Mouse (Mus musculus): ENCODE results near the gene Cnnm1.

The Cnnm1 gene

DNA sequence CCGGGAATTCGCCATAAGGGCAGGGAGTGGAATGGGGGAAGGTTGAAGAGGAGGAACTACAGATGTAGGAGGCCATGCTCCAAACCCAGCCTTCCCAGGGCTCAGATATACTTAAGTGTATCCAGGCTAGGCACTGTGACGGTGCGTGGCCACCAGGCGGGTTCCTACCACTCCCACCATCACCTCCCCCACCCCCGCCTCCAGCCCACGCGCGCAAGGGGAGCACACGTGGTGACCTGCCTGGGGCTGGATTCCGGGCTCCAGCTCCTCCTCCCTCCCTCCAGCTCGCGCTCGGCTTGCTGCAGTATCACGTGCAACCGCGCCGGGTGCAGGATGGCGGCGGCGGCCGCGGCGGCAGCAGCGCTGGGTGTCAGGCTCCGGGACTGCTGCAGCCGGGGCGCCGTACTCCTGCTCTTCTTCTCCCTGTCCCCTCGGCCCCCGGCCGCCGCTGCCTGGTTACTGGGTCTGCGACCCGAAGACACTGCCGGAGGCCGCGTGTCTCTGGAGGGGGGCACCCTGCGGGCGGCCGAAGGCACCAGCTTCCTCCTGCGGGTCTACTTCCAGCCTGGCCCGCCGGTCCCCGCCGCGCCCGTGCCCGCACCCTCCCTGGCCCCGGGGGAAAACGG, at the start of gene Cnnm1:
TSS of gene Cnnm1 (plus strand) at position 325 of the 626 bp plus-strand sequence.
- DNase-seq (ENCODE audit: low spot score) = no peak

DNA sequence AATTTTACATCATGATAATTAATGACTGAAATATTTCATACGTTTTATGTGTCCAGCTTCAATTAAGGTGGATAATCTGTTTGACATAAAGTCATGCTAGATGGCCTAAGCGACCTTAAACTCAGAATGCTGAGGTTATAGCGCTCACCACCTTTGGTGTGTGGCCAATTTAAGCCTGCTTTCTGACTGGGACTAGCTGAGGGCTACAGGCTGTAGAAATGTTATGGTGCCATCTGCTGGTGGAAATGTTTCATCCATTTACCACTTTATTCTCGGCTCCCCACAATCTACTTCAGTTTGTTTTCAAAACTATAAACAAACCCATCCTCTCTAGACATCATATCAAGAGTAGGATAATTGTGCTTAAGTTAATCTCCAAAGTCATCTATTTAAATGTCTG, 43.9 kb upstream of the Cnnm1 start:
- DNase-seq (ENCODE audit: low spot score) = no peak

GRCm38 (mm10) chr19:43407181-43407580, 33.1 kb upstream of the Cnnm1 start:
- no peak for DNase-seq (ENCODE audit: low spot score)

GRCm38 (mm10) chr19:43415565-43415964, 24.7 kb upstream of the Cnnm1 start:
- no peak for DNase-seq (ENCODE audit: low spot score)

- no peak for DNase-seq (ENCODE audit: low spot score)
Observed at GRCm38 (mm10) chr19:43420506-43420905, 19.7 kb upstream of the Cnnm1 start.

- no peak for DNase-seq (ENCODE audit: low spot score)
Observed at GRCm38 (mm10) chr19:43424082-43424481, 16.2 kb upstream of the Cnnm1 start.

DNA sequence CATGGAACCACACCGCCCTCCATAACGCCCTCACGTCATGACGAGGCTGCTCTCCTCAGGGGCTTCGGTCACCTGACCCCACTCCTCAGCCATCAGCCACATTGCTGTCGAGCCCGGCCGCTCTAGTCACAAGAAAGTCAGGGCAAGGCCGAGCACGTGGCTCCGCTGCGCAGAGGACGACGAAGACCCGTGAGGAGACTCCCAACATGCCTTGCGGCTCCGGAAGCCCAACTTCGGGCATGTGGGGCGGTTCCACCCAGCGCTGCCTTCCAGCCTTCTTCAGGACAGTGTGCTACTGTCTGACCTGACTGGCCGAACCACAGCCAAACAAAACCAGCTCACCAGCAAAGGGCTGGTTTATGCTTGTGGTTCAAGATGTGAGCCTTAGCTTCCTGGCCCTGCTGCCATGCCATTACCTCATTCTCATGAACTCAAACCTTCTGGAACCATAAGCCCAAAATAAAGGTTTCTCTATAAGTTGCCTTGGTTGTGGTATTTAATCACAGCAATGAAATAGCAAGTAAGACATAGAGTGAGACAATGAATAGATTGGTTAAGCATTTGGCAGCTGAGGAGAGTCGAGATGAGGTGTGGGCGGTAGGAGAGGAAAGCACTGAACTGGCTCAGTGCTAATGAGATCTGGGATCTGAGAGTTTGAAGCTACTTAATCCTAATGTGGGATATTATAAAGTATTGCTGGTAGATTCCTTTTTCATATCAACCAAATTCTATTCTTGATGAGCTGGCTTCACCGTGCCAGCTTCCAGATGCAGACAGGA, 12.6 kb upstream of the Cnnm1 start:
- DNase-seq (ENCODE audit: low spot score) = no peak

- DNase-seq (ENCODE audit: low spot score) = no peak
Observed at GRCm38 (mm10) chr19:43439246-43439645, 990 bp upstream of the Cnnm1 start.

DNA sequence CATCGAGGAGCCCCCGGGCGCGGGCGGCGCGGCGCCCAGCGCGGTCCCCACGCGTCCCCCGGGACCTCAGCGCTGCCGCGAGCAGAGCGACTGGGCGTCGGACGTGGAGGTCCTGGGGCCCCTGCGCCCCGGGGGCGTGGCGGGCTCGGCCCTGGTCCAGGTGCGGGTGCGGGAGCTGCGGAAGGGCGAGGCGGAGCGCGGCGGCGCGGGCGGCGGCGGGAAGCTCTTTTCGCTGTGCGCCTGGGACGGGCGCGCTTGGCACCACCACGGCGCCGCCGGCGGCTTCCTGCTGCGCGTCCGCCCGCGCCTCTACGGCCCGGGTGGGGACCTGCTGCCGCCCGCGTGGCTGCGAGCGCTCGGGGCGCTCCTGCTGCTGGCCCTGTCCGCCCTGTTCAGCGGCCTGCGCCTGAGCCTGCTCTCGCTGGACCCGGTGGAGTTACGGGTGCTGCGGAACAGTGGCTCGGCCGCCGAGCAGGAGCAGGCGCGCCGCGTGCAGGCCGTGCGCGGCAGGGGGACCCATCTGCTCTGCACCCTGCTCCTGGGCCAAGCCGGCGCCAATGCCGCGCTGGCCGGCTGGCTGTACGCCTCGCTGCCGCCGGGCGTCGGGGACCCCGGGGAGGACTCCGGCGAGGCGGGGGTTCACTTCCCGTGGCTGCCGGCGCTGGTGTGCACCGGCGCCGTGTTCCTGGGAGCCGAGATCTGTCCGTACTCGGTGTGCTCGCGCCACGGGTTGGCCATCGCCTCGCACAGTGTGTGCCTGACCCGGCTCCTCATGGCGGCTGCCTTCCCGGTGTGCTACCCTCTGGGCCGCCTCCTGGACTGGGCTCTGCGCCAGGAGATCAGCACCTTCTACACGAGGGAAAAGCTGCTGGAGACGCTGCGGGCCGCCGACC, 778 bp downstream of the Cnnm1 start:
- DNase-seq (ENCODE audit: low spot score) = no peak

GRCm38 (mm10) chr19:43441661-43441990, 1.4 kb downstream of the Cnnm1 start:
- DNase-seq (ENCODE audit: low spot score) = no peak

DNA sequence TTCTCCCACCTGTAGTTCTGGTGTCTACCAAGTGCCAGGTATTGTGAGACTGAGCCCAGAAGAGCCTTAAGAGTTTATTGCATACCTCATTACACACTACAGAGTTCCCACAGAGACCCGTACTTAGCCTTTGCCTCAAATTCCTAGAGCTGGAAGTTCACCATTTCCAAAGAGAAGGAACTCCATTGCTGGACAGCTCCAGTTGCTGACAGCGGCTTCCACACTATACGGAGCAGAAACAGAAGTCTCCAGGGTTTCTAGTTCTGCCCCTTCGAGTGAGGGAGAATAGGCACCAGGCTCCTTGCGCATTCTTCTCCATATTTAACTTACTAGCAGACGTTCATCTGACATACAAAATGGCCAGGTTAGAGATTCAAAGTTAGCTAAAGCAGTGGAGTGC, 2.0 kb downstream of the Cnnm1 start:
- DNase-seq (ENCODE audit: low spot score) = no peak

DNA sequence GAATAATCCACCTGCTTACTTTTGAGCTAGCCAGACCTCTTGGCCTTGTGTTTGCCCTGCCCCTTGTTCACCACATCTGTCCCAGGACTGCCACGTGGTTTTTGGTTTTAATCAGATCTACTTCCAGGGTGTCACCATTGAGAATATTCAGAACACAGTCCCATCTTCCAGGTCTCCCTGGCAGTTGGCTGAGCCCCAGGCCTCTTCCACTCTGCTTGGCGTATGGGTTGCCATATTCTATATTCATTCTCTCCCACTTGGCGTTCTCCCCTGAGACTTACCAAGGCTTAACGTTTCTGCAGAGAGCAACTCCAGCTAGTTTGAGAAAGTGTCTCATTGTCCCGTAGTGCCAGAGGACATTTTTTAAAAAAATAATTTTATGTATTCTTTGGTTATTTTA, 2.7 kb downstream of the Cnnm1 start:
- DNase-seq (ENCODE audit: low spot score) = no peak

- no peak for DNase-seq (ENCODE audit: low spot score)
Observed at GRCm38 (mm10) chr19:43444636-43445205, 4.5 kb downstream of the Cnnm1 start.

DNA sequence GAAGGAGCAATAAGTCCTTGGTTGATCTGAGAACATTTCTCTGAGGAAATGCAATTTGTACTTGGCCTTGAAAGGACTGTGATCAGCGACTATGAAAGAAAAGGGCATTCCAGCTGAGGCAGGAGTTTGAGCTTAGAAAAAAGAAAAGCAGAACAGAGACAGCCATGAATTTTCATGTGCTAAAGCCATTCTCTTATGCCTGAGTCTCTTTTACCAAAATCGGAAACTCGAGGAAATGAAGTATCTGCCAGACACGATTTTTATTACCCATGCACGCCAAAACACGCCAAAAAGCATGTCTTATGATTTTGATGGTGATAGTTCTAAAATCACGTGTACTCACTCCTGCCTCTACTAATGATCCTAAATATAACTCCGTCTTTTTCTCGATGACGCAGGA, 11.3 kb downstream of the Cnnm1 start:
- no peak for DNase-seq (ENCODE audit: low spot score)

GRCm38 (mm10) chr19:43452176-43452575, 11.9 kb downstream of the Cnnm1 start:
- DNase-seq (ENCODE audit: low spot score) = no peak

GRCm38 (mm10) chr19:43453025-43453424, 12.8 kb downstream of the Cnnm1 start:
- no peak for DNase-seq (ENCODE audit: low spot score)

DNA sequence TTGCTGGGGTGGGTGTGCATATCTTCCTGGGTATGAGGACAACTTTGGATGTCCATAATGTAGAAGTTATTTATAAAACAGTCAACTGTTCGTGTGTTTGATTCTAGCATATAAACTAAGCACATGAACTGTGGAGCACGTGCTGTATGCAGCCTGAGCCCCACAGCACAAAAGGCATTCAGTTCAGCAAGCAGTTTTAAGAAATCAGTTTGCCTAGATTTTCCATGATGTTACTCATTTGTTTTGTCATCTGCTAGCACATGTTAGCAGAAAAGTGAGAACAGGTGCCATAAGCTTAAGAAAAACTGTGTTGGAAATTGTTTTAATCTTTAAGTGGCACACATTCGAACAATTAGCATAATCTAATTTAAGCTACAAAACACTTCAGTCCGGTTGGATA, 19.7 kb downstream of the Cnnm1 start:
- DNase-seq (ENCODE audit: low spot score) = no peak

DNA sequence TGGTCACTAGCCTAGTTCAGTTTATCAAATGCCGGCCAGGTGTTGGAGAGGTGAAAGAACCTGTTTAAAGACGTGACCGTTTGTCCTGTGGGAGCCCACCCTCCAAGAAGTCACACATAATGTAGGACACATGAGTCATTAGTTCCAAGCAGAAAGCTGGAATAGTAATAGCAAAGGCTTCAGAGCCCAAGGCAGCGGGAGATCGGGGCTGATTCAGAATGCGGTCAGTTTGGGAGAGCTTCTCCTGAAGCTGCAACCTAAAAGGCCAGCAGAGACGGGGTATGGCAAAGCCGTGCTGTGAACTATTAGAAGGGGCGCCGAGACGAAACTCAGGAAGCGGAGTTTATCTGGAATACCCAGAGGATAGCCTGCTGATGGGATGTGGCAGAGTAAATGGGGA, 20.2 kb downstream of the Cnnm1 start:
- no peak for DNase-seq (ENCODE audit: low spot score)

GRCm38 (mm10) chr19:43462141-43462540, 21.9 kb downstream of the Cnnm1 start:
- DNase-seq (ENCODE audit: low spot score) = no peak

DNA sequence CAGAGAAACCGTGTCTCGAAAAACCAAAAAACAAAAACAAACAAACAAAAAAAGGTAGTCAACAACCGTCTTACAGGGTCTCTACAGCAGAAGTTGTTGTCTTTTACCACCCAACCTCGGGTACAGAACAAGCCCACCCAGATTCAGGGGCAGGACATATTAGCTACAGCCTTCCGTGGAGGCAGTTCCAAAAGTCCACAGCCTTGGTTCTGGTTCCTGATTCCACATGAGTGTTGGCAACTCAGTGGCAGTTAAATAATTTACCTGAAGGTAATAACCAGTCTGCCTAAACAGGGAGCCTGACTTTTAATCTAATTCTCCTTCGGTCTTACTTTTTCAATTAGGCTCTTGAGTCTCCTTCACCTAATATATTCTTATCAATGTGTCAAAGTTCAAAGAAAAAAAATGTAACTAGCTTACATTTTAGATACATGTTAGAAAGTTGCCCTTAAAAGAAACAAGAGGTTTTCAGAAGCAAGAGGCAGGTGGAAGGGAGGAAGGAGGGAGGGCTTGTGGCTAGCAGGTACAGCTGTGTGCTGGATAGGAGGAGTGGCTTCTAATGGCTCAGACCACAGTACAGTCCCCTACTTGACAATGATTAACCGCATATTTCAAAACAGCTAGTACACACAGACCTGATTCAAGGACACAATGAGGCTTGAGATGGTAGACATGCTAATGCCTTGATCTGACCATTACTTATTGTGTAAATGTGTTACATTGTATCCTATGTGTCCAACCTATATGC, 23.5 kb downstream of the Cnnm1 start:
- DNase-seq (ENCODE audit: low spot score) = no peak

DNA sequence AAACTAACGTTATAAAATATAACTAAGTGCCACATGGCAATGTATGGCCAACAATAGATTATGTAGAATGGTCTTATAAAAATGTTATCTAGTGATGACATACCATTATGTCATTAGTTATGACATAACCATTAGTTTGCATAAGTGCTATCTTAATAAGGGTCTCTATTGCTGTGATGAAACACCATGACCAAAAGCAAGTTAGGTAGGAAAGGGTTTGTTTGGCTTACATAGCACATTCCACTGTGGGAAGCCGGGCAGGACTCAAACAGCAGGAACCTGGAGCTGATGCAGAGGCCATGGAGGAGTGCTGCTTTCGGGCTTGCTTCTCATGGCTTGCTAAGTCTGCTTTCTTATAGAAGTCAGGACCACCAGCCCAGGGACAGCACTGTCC, 24.1 kb downstream of the Cnnm1 start:
- no peak for DNase-seq (ENCODE audit: low spot score)

GRCm38 (mm10) chr19:43465076-43465475, 24.8 kb downstream of the Cnnm1 start:
- DNase-seq (ENCODE audit: low spot score) = no peak
